Mouse (Mus musculus) thymus, adult 2 months (tissue): ENCODE measurements around the gene Galnt15. TPM values are rescaled to one million over a fixed set of nuclear protein-coding genes. Genes with fewer than 3 reads are reported as not detected.

ENCODE experiments used
- DNase-seq: peaks from one replicate; pipeline ENCODE4 v3.0.0; 2021
- H3K27ac ChIP-seq: fragments of 200-500 bp; 2 replicates; pipeline ENCODE4 v1.5.1; 2012; ENCODE audit warnings: low read length, control low read depth; ENCODE audit not compliant: control insufficient read depth, insufficient read depth
- H3K27me3 ChIP-seq: fragments of 200-500 bp; 2 replicates; pipeline ENCODE4 v1.6.1; 2012; ENCODE audit warnings: mild to moderate bottlenecking, low read length, moderate library complexity, mixed read lengths; ENCODE audit not compliant: control insufficient read depth, insufficient read depth
- H3K36me3 ChIP-seq: fragments of 200-500 bp; 2 replicates; pipeline ENCODE4 v1.6.1; 2012; ENCODE audit warnings: mild to moderate bottlenecking, low read length, moderate library complexity; ENCODE audit not compliant: control insufficient read depth, insufficient read depth
- H3K4me1 ChIP-seq: fragments of 200-500 bp; replicated peaks from 2 replicates; pipeline ENCODE4 v1.6.1; 2012; ENCODE audit warnings: low read length; ENCODE audit not compliant: control insufficient read depth, insufficient read depth
- H3K4me3 ChIP-seq: fragments of 200-500 bp; 2 replicates; pipeline ENCODE4 v1.5.1; 2012; ENCODE audit warnings: mild to moderate bottlenecking, low read length, control low read depth, moderate library complexity; ENCODE audit not compliant: control insufficient read depth, insufficient read depth
- CTCF ChIP-seq: fragments of 200-500 bp; IDR thresholded peaks from 2 replicates; pipeline ENCODE4 v1.5.1; 2012; ENCODE audit warnings: mild to moderate bottlenecking, control low read depth, low read length, moderate library complexity, borderline replicate concordance; ENCODE audit not compliant: control insufficient read depth, poor library complexity, insufficient read depth; ENCODE audit errors: extremely low read depth
- POLR2A ChIP-seq: fragments of 200-500 bp; IDR thresholded peaks from 2 replicates; pipeline ENCODE4 v1.6.1; 2012; ENCODE audit warnings: mild to moderate bottlenecking, low read length, control low read depth, moderate library complexity; ENCODE audit not compliant: control insufficient read depth, poor library complexity, insufficient read depth; ENCODE audit errors: extremely low read depth
- WGBS: fragments of 180-500 bp; shearing (Covaris S2); methylation state at CpG from one replicate; pipeline ENCODE4 v1.1.7; 2018; 5-methylcytosine and 5-hydroxymethylcytosine counted together
- polyA plus RNA-seq: library from polyadenylated mRNA; depleted of rRNA; stranded (reverse); fragments of >200 nt; gene quantifications from 2 replicates; pipeline ENCODE4 v1.2.3, GENCODE M21; 2012

Gene Galnt15
- polyA plus RNA-seq, 1 experiment: 2.4 TPM

GRCm38 (mm10) chr14:32019091-32019490 lies 9.7 kb upstream of the Galnt15 start:
- no peaks in the 10 kb centered on the region for H3K36me3 ChIP-seq
- 89% methylated on average over 8 of the region's 8 CpGs for WGBS
- H3K4me1 ChIP-seq: no peaks in the 10 kb centered on the region
- H3K27me3 ChIP-seq: no peaks in the 10 kb centered on the region
- no peak for TF ChIP-seq POLR2A
- no peak for TF ChIP-seq CTCF
- DNase-seq: no peak
- no peak overlapping the region for H3K4me3 ChIP-seq
- H3K27ac ChIP-seq: no peak overlapping the region

- Histone ChIP-seq H3K36me3 (no peaks in the 10 kb centered on the region), H3K4me3 (no peak overlapping the region), H3K27ac (no peak overlapping the region), H3K27me3 (no peaks in the 10 kb centered on the region), H3K4me1 (no peaks in the 10 kb centered on the region)
- no peak for TF ChIP-seq CTCF
- TF ChIP-seq POLR2A: no peak
- 57% methylated on average over 9 of the region's 9 CpGs for WGBS
- no peak for DNase-seq
Observed at GRCm38 (mm10) chr14:32021967-32022366, 6.8 kb upstream of the Galnt15 start.

- Histone ChIP-seq H3K4me1 (no peaks in the 10 kb centered on the region), H3K36me3 (no peaks in the 10 kb centered on the region), H3K27me3 (no peaks in the 10 kb centered on the region), H3K27ac (no peak overlapping the region), H3K4me3 (no peak overlapping the region)
- no peak for DNase-seq
- TF ChIP-seq CTCF (no peak), POLR2A (no peak)
Observed at GRCm38 (mm10) chr14:32022450-32022849, 6.3 kb upstream of the Galnt15 start.

GRCm38 (mm10) chr14:32023891-32024290 lies 4.9 kb upstream of the Galnt15 start:
- DNase-seq: no peak
- Histone ChIP-seq H3K27ac (no peak overlapping the region), H3K27me3 (no peaks in the 10 kb centered on the region), H3K4me1 (no peaks in the 10 kb centered on the region), H3K36me3 (no peaks in the 10 kb centered on the region), H3K4me3 (no peak overlapping the region)
- WGBS: 96% methylated on average over 4 of the region's 4 CpGs
- TF ChIP-seq CTCF (no peak), POLR2A (no peak)

GRCm38 (mm10) chr14:32027218-32027617 lies 1.6 kb upstream of the Galnt15 start:
- Histone ChIP-seq H3K4me1 (no peaks in the 10 kb centered on the region), H3K27me3 (no peaks in the 10 kb centered on the region), H3K36me3 (no peaks in the 10 kb centered on the region), H3K27ac (no peak overlapping the region), H3K4me3 (no peak overlapping the region)
- TF ChIP-seq POLR2A: no peak
- WGBS: 82% methylated on average over 7 of the region's 7 CpGs
- DNase-seq: no peak

- H3K36me3 ChIP-seq: no peaks in the 10 kb centered on the region
- 68% methylated on average over 14 of the region's 14 CpGs for WGBS
- no peaks in the 10 kb centered on the region for H3K27me3 ChIP-seq
- no peak for TF ChIP-seq CTCF
- no peak for TF ChIP-seq POLR2A
- no peak overlapping the region for H3K4me3 ChIP-seq
- no peak overlapping the region for H3K27ac ChIP-seq
- H3K4me1 ChIP-seq: no peaks in the 10 kb centered on the region
- no peak for DNase-seq
Observed at GRCm38 (mm10) chr14:32029411-32029992, 713 bp downstream of the Galnt15 start.

- TF ChIP-seq CTCF: no peak
- TF ChIP-seq POLR2A: no peak
- 90% methylated on average over 5 of the region's 5 CpGs for WGBS
- no peak for DNase-seq
- Histone ChIP-seq H3K27ac (no peak overlapping the region), H3K4me1 (no peaks in the 10 kb centered on the region), H3K4me3 (no peak overlapping the region), H3K36me3 (no peaks in the 10 kb centered on the region), H3K27me3 (no peaks in the 10 kb centered on the region)
Observed at GRCm38 (mm10) chr14:32030073-32030472, 1.3 kb downstream of the Galnt15 start.
